Mouse (Mus musculus) Muller cell, postnatal 12 days (primary cell): ENCODE measurements at regions not wholly inside any gene's neighbourhood (a gene's known extent, or its start where the extent isn't known, plus 50 kb on each side); places are given as distances from the start of the nearest gene placed in this dataset.

Experiments used
- DNase-seq: peaks from one replicate; pipeline ENCODE4 v3.0.0-alpha.2; 2015; ENCODE audit errors: inconsistent ontology term

GRCm38 (mm10) chr3:143947079-143947937 is 257.7 kb downstream of the Lmo4 start:
- peak; percentile 16 for DNase-seq

DNA sequence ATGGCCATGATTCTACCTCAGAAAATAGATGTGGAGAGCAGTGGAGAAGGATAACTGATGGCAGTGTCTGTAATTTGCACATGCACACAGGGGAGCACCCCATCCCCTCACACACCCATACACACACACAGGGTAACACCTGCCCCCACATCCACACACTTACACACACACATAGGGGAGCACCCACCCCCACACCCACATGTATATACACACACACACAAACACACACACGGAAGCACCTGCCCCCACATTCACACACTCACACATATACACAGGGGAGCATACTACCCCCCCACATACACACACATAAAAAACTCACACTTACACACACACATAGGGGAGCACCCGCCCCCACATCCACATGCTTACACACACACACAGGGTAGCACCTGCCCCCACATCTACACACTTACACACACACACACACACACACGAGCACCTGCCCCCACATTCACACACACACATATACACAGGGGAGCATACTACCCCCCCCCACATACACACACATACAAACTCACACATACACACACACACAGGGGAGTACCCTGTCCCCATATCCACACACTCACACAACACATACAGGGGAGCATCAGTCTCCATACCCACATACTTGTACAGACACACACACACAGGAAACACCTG is 265.8 kb downstream of the Lmo4 start:
- DNase-seq = no peak

DNA sequence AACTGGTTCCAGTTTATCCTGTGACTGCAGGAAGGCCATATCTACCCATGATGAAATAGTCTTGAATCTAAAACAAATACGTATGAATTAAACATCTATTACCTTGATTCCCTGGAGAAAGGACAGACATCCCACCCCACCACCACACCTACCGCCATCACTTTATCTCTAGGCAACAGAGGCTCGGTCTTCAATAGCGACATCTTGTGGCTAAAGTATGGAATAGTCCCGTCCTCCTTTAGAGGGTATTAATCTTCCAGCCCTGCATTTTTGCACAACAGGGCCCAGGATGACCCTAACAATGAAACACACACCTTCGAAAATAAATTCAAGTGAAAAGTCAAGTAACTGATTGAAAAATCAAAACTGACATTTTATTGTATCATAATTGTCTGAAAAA is 279.7 kb downstream of the Lmo4 start:
- no peak for DNase-seq

DNA sequence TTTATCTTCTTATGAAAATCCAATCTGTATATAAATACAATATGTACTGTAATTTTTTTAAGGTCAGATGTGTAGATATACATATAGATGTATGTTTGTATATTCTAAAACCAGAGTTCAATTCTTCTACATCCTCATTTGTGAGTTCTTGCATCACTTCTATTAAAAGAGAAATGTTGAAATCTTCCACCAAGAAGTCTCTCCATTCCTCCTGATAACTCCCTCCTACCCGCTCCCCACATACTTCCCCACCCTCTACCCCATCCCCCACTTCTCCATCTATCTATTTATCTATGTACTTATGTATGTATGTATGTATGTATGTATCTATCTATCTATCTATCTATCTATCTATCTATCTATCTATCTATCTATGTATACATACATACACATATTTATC is 285.3 kb downstream of the Lmo4 start:
- DNase-seq = no peak

DNA sequence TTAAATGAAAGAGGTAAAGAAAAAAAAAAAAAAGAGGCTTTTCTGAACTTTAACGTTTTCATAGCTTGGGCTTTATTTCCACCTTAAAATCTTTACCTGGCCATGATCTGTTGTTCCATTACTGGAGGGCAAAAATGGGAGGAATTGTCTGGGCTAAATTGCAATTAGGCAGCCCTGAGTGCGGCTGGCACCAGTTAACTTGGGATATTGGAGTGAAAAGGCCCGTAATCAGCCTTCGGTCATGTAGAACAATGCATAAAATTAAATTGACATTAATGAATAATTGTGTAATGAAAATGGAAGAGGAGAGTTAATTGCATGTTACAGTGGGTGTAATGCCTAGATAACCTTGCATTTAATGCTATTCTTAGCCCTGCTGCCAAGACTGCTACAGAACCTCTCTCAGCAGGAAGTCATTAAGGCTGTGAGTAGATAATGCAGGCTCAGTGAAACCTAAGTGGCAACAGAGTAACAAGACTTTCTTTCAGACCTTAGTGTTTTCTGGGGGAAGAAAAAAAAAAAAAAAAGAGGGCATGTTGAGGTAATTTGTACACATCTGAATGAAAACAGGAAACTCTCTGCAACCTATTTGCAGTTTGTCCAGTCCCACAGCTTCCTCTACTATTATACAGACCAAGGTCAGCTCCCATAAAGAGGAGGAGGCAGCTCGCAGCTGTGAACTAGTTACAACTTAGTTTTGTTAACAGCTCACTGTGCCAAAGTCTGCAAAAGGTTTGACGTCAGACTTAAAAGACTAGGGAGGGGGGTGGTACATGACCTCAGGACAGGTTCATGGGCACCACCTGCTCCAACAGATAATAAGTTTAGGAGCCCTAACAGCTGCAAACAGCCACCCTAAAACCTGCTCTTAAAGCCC is 290.4 kb downstream of the Lmo4 start:
- DNase-seq = peak; percentile 38

DNA sequence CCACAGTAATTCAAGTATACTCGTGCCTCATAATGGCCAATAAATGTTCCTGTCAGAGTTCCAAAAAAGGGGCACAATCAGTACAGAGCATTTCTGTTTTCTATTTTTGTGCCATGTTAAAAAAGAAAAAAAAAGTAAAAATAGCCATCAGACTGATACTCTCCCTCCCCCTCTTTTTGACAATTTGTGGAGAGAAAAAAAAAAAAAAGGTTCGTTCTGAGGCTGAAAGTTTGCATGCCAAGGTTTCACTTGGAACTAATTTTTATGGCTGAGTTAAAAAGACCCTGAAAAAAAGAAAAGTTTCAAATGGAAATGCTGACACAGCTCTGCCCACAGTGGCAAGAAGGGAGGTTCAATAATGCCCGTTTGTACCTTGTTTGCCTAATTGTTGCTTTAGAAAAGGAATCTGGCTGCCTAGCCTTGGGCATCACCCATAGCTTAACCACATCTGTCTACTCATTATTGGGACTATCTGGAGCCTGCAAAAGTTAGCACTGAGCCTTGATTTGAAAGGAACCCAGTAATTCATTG is 291.9 kb downstream of the Lmo4 start:
- DNase-seq = peak; percentile 51

- peak; percentile 93 for DNase-seq
Observed at GRCm38 (mm10) chr3:143912433-143912832, 292.6 kb downstream of the Lmo4 start.

DNA sequence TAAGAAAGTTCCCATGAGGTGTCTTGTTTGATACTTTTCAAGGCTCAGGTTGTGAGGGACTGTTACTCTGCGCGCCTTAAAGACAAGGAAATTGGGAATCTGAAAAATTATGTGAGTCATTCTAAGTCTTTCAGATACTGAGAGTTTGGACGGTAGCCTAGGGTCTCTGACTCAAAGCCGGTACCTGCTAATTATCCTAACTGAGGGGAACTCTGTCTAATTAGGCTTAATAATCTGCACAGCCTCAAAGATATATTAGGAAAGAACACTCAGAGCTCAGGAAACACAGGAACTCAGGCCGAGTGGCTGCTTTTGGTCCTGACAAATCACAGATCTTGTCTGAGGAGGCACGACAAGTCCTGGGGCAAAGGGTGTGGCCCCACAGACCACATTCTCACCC is 295.7 kb downstream of the Lmo4 start:
- DNase-seq = peak; percentile 88

DNA sequence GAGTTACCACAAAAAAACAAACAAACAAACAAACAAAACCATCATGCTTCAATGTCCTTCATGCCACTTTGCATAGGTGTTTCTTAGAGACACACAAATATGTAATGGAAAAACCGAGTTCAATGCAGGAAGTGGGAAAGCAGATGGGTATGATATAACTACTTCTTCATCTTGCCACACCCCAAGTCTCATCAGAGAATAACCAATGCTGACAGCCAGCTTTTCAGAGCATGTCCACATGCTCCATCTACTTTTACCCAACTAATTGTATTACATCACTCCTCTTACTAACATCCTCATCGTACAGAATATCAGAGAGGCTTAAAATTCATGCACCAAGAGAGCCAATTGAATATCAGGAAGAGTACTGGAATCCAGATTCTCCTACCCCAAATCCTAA is 301.6 kb downstream of the Lmo4 start:
- DNase-seq = no peak

DNA sequence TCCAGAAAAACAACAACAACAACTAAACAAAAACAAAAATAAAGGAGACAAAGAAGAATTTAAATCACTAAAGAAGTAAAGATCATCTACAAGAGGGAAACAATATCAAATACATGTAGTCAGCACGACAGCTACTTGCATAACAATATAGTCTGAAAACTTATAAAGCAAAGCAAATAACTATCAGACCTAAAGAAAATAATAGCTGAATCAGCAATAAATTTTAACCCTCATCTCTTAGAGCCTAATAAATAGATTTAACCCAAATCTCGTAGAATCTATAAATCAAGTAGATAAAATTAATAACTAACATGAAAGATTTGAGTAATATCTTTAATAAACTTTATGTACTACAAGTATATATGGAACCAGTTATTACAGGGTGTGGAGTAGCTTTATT is 324.2 kb downstream of the Lmo4 start:
- DNase-seq = no peak

DNA sequence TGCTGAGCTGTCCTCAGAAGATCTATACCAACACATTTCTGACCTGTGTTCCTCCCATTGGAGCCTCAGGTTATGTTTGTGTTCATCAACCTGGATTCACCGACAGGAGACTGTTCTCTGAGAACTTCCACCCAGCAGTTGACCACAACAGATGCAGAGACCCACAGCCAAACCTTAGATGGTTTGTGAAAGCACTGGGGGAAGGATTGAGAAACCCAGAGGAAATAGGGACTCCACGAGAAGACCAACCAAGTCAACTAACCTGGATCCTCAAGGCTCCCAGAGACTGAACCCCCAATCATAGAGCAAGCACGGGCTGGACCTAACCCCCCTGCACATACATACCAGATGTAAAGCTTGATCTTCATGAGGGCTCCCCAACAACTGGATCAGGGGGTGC is 331.1 kb downstream of the Lmo4 start:
- no peak for DNase-seq

GRCm38 (mm10) chr3:143866521-143866920 is 338.5 kb downstream of the Lmo4 start:
- no peak for DNase-seq

DNA sequence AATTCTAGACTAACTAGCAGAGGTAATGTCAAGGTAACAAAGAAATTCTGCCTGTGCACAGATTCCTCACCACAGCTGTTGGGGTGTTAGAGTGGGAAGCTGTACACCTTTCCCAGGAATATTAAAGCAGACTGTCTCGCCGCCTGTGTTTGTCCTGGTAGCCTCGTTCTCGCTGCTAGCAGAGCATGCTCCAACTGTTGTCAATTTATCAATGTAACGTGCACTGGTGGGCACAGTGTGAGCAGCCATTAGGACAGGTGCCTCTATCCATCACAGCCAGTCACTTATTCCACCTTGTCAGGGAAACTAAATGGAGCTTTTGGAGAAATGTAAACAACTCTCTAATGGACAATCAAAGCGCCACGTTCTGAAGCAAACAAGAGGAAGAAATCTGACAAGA is 339.4 kb downstream of the Lmo4 start:
- no peak for DNase-seq

GRCm38 (mm10) chr3:143864490-143864889 is 340.5 kb downstream of the Lmo4 start:
- no peak for DNase-seq

DNA sequence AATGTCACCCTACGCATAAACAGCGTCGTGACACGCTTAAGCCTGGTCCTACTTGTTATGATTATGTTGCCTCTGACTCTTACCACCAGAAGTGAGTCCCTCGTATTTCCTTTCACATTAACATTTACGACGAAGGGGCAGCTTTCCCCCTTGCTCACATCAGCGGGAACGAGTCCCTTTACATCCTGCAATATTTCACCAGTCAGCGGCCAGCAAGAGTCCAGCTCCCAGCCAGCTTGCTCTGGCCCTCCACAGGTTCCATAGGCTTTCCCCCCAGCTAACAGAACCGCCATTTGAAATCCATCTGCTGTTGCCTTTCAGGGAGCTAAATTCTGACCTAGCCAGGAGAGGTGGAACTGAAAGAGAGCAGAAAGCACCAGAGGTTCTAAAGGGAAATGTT is 342.5 kb downstream of the Lmo4 start:
- DNase-seq = no peak

GRCm38 (mm10) chr3:143861866-143862265 is 343.2 kb downstream of the Lmo4 start:
- no peak for DNase-seq

GRCm38 (mm10) chr3:143835611-143836240 is 369.3 kb downstream of the Lmo4 start:
- DNase-seq = peak; percentile 91

DNA sequence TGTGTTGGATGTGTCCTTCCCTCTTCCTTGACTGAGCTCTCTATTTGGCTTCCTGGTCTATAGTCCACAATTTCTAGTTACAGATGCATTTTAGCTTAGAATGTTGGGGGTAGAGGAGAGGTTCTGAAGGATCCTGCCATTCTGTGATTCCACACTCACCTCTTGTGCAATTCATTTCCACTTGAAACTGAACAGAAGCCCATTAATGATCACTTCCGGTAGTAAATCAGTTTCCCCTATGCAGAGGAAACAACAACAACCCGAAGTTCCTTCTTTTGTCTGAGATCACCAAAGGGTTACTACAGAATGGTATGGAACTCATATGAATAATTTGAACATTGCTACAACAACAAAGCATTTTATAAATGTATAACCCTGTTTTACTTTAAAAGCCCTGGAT is 370.3 kb downstream of the Lmo4 start:
- no peak for DNase-seq

GRCm38 (mm10) chr3:143823395-143823777 is 381.6 kb downstream of the Lmo4 start:
- no peak for DNase-seq

- peak; percentile 26 for DNase-seq
Observed at GRCm38 (mm10) chr3:143822564-143823394, 382.2 kb downstream of the Lmo4 start.

GRCm38 (mm10) chr3:143807544-143807943 is 397.5 kb downstream of the Lmo4 start:
- DNase-seq = no peak
